Mouse (Mus musculus) small intestine, adult 2 months (tissue): Measurements from ENCODE around the gene Sar1a. TPM values are rescaled to one million over a fixed set of nuclear protein-coding genes. Genes with fewer than 3 reads are reported as not detected.

Experiments
- H3K27ac ChIP-seq: fragments of 200-500 bp; 2 replicates; pipeline ENCODE4 v1.5.1; 2012; ENCODE audit warnings: low read depth, low read length, control low read depth, inconsistent platforms; ENCODE audit not compliant: insufficient read depth
- H3K27me3 ChIP-seq: fragments of 200-500 bp; 2 replicates; pipeline ENCODE4 v1.6.1; 2012; ENCODE audit warnings: mild to moderate bottlenecking, moderate library complexity, low read length, inconsistent platforms; ENCODE audit not compliant: control insufficient read depth, insufficient read depth
- H3K36me3 ChIP-seq: fragments of 200-500 bp; 2 replicates; pipeline ENCODE4 v1.6.1; 2012; ENCODE audit warnings: mild to moderate bottlenecking, low read length, control low read depth, inconsistent platforms; ENCODE audit not compliant: control insufficient read depth, insufficient read depth
- H3K4me1 ChIP-seq: fragments of 200-500 bp; 2 replicates; pipeline ENCODE4 v1.6.1; 2012; ENCODE audit warnings: low read length, inconsistent platforms, mixed read lengths; ENCODE audit not compliant: control insufficient read depth, insufficient read depth, insufficient read length
- H3K4me3 ChIP-seq: fragments of 200-500 bp; 2 replicates; pipeline ENCODE4 v1.5.1; 2012; ENCODE audit warnings: low read depth, mild to moderate bottlenecking, control low read depth, inconsistent platforms, low read length, moderate library complexity
- CTCF ChIP-seq: fragments of 200-500 bp; IDR thresholded peaks from 2 replicates; pipeline ENCODE4 v1.5.1; 2012; ENCODE audit warnings: low read depth, mild to moderate bottlenecking, control low read depth, inconsistent platforms, low read length, moderate library complexity, mixed read lengths; ENCODE audit not compliant: insufficient replicate concordance, insufficient read length; ENCODE audit errors: extremely low read depth
- POLR2A ChIP-seq: fragments of 200-500 bp; IDR thresholded peaks from 2 replicates; pipeline ENCODE4 v1.6.1; 2012; ENCODE audit warnings: low read depth, mild to moderate bottlenecking, control low read depth, inconsistent platforms, low read length, moderate library complexity
- WGBS: fragments of 180-500 bp; shearing (Covaris S2); methylation state at CpG from one replicate; pipeline ENCODE4 v1.1.7; 2018; 5-methylcytosine and 5-hydroxymethylcytosine counted together
- polyA plus RNA-seq: library from polyadenylated mRNA; depleted of rRNA; stranded (reverse); fragments of >200 nt; gene quantifications from 2 replicates; pipeline ENCODE4 v1.2.3, GENCODE M21; 2012

Gene Sar1a
- polyA plus RNA-seq, 1 experiment, result 22.9 TPM

GRCm38 (mm10) chr10:61662391-61662988 lies 17.6 kb upstream of the Sar1a start:
- 68% methylated on average over 10 of the region's 10 CpGs for WGBS
- H3K36me3 ChIP-seq, result peaks cover 68% of the 10 kb centered on the region
- H3K4me3 ChIP-seq, result no peak overlapping the region
- H3K4me1 ChIP-seq, result no peaks in the 10 kb centered on the region
- H3K27ac ChIP-seq, result no peak overlapping the region
- TF ChIP-seq CTCF (no peak), POLR2A (no peak)
- H3K27me3 ChIP-seq, result no peaks in the 10 kb centered on the region

- TF ChIP-seq CTCF, result no peak
- no peak for TF ChIP-seq POLR2A
- Histone ChIP-seq H3K4me3 (no peak overlapping the region), H3K36me3 (peaks cover 80% of the 10 kb centered on the region), H3K27me3 (no peaks in the 10 kb centered on the region), H3K4me1 (no peaks in the 10 kb centered on the region), H3K27ac (no peak overlapping the region)
- 78% methylated on average over 10 of the region's 10 CpGs for WGBS
Observed at GRCm38 (mm10) chr10:61665111-61665510, 15.0 kb upstream of the Sar1a start.

DNA sequence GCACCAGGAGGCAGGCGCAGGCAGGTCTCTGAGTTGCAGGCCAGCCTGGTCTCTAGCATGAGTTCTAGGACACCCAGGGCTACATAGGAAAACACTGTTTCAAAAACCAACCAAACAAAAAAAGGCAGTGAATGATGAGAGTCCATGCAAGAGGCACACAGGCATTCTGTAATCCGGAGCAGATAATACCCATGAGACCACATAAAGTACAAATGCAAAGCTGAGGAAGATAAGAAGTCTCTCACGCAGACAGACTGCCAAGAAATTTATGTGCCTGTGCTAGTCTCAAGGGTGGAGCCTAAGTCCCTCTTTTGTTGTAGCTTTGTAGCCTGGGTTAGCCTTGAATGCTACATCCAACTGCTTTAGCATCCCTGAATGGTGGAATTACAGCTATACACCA lies 14.4 kb upstream of the Sar1a start:
- Histone ChIP-seq H3K4me1 (no peaks in the 10 kb centered on the region), H3K4me3 (no peak overlapping the region), H3K36me3 (peaks cover 82% of the 10 kb centered on the region), H3K27ac (no peak overlapping the region), H3K27me3 (no peaks in the 10 kb centered on the region)
- no peak for TF ChIP-seq CTCF
- WGBS, result 75% methylated on average over 3 of the region's 3 CpGs

DNA sequence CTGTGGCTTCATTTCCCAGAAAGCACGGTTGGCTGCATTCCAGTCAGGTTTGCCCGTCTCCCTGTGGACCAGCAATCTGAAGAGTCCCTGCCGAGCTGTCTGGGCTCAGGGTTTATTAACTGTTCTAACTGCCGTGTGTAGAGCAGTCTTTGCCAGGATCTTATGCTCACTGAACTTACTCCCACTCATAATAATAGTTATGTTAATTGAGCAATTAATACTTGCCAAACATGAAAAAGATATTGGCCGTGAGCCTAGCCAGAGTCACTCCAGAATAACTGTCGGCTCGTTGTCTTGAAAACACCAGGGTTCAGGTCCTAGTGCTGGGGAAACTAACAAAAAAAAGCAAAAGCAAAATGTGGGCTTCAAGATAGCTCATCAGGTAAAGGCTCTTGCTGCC lies 10.8 kb upstream of the Sar1a start:
- Histone ChIP-seq H3K27me3 (no peaks in the 10 kb centered on the region), H3K27ac (no peak overlapping the region), H3K4me3 (no peak overlapping the region), H3K4me1 (no peaks in the 10 kb centered on the region), H3K36me3 (peaks cover 83% of the 10 kb centered on the region)
- WGBS, result 64% methylated on average over 7 of the region's 7 CpGs
- TF ChIP-seq CTCF (no peak), POLR2A (no peak)

GRCm38 (mm10) chr10:61669896-61670295 lies 10.2 kb upstream of the Sar1a start:
- TF ChIP-seq CTCF, result no peak
- no peak for TF ChIP-seq POLR2A

DNA sequence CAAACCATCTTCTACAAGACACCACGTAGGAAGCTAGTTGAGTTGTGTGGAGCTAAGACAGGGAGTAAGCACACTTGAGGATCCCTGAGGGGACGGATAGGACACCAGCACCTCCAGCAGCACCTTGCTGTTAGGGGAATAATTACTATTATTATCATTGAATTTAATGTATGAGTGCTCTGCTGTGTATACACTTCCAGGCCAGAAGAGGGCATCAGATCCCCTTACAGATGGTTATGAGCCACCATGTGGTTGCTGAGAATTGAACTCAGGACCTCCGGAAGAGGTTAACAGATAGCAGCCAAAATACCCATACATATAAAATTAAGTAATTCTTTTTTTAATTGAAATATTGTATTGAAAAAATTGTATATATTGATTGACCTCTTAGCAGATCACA lies 9.3 kb upstream of the Sar1a start:
- H3K36me3 ChIP-seq, result peaks cover 76% of the 10 kb centered on the region
- no peak for TF ChIP-seq CTCF
- no peak for TF ChIP-seq POLR2A
- 95% methylated on average over 3 of the region's 3 CpGs for WGBS

More at GRCm38 (mm10) chr10:61669896-61670295, 10.2 kb upstream of the Sar1a start:
- H3K4me1 ChIP-seq, result no peaks in the 10 kb centered on the region
- H3K27me3 ChIP-seq, result no peaks in the 10 kb centered on the region
- no peak overlapping the region for H3K27ac ChIP-seq
- H3K4me3 ChIP-seq, result no peak overlapping the region
- H3K36me3 ChIP-seq, result peaks cover 83% of the 10 kb centered on the region

GRCm38 (mm10) chr10:61675935-61676334 lies 4.2 kb upstream of the Sar1a start:
- H3K36me3 ChIP-seq, result peaks cover 36% of the 10 kb centered on the region
- no peak overlapping the region for H3K4me3 ChIP-seq
- 72% methylated on average over 3 of the region's 3 CpGs for WGBS
- no peak overlapping the region for H3K27ac ChIP-seq
- no peaks in the 10 kb centered on the region for H3K27me3 ChIP-seq
- TF ChIP-seq CTCF (no peak), POLR2A (no peak)
- H3K4me1 ChIP-seq, result no peaks in the 10 kb centered on the region

More for the DNA sequence above, 9.3 kb upstream of the Sar1a start:
- Histone ChIP-seq H3K27ac (no peak overlapping the region), H3K27me3 (no peaks in the 10 kb centered on the region), H3K4me3 (no peak overlapping the region), H3K4me1 (no peaks in the 10 kb centered on the region)

- Histone ChIP-seq H3K36me3 (peaks cover 10% of the 10 kb centered on the region), H3K27ac (peak overlapping the region; percentile 73), H3K27me3 (no peaks in the 10 kb centered on the region), H3K4me1 (peaks cover 2% of the 10 kb centered on the region; the same call in 1 of the 2 replicates), H3K4me3 (peak overlapping the region; percentile 62)
- TF ChIP-seq CTCF, result no peak
- WGBS, result 30% methylated on average over 9 of the region's 9 CpGs
Observed at GRCm38 (mm10) chr10:61679545-61679944, 554 bp upstream of the Sar1a start.
